Mouse (Mus musculus) kidney, postnatal 0 days (tissue): ENCODE results near the gene Ints1. TPM values are rescaled to one million over a fixed set of nuclear protein-coding genes. Genes with fewer than 3 reads are reported as not detected.
A peak's percentile ranks its signal among the peaks of the same experiment; 100 is the strongest.

Experiments
- ATAC-seq: fragments of 200-750 bp; cut with Nextera tagmentation; replicated peaks from 2 replicates; pipeline ENCODE4 v1.8.0; 2017; ENCODE audit warnings: low read depth, moderate number of reproducible peaks, moderate TSS enrichment, moderate library complexity; ENCODE audit not compliant: low FRiP score
- DNase-seq: peaks from one replicate; pipeline ENCODE4 v3.0.0-alpha.2; 2016; ENCODE audit warnings: low spot score
- H3K27ac ChIP-seq: fragments of 300-500 bp; sonication (generic); 2 replicates; pipeline ENCODE4 v1.5.1; 2014; ENCODE audit warnings: mild to moderate bottlenecking
- H3K27me3 ChIP-seq: fragments of 300-500 bp; sonication (generic); 2 replicates; pipeline ENCODE4 v1.6.1; 2014; ENCODE audit warnings: low read length, mixed read lengths; ENCODE audit not compliant: insufficient read depth
- H3K36me3 ChIP-seq: fragments of 300-500 bp; sonication (generic); 2 replicates; pipeline ENCODE4 v1.6.1; 2014; ENCODE audit warnings: low read length, mixed read lengths; ENCODE audit not compliant: insufficient read depth
- H3K4me1 ChIP-seq: fragments of 300-500 bp; sonication (generic); replicated peaks from 2 replicates; pipeline ENCODE4 v1.6.1; 2014; ENCODE audit warnings: antibody characterized with exemption, low read length, mixed read lengths; ENCODE audit not compliant: insufficient read depth
- H3K4me2 ChIP-seq: fragments of 300-500 bp; sonication (generic); 2 replicates; pipeline ENCODE4 v1.6.1; 2014; ENCODE audit warnings: mild to moderate bottlenecking, low read length, moderate library complexity, mixed read lengths
- H3K4me3 ChIP-seq: fragments of 300-500 bp; sonication (generic); replicated peaks from 2 replicates; pipeline ENCODE4 v1.5.1; 2014; ENCODE audit warnings: low read depth, low read length
- H3K9ac ChIP-seq: fragments of 300-500 bp; sonication (generic); 2 replicates; pipeline ENCODE4 v1.6.1; 2014; ENCODE audit warnings: low read depth, low read length
- H3K9me3 ChIP-seq: fragments of 300-500 bp; sonication (generic); replicated peaks from 2 replicates; pipeline ENCODE4 v1.6.1; 2016; ENCODE audit warnings: low read length, inconsistent platforms, mixed read lengths
- CTCF ChIP-seq: IDR thresholded peaks from 2 replicates; pipeline ENCODE4 v1.5.1; 2016; ENCODE audit warnings: antibody characterized with exemption, low read depth, mild to moderate bottlenecking, moderate library complexity
- WGBS: fragments of 180-500 bp; shearing (Covaris S2); extraction: QIAGEN DNeasy Blood & Tissue Kit; methylation state at CpG from one replicate; pipeline ENCODE4 v1.1.7; 2014; 5-methylcytosine and 5-hydroxymethylcytosine counted together
- polyA plus RNA-seq: library from polyadenylated mRNA; unstranded; fragments of >200 nt; fragmentation: Nextera tagmentation; extraction: Ambion mirVana; gene quantifications from 2 replicates; pipeline ENCODE4 v1.2.1, GENCODE M21; 2015

The Ints1 gene
- polyA plus RNA-seq, 1 experiment from 2014 or later: 17.9 TPM

DNA sequence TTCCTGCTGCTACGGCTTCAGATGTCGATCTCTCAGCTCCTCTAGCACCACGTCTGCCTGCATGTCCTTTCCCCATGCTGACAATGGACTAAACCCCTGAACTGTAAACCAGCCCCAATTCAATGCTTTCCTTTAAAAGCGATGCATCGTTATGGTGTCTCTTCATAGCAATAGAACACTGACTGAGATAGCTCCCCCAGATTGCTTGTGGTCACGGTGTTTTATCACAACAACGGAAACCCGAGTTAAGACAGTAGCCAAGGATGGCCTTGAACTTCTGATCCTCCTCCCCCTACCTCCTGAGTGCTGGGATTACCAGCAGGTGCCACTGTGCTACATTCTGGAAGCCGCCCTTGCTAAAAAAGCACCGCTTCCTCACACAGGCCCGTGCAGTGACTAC lies 48.2 kb downstream of the Ints1 start:
- 80% methylated on average over 11 of the region's 11 CpGs for WGBS
- peaks cover 28% of the 10 kb centered on the region for H3K4me1 ChIP-seq
- no peak for ATAC-seq

DNA sequence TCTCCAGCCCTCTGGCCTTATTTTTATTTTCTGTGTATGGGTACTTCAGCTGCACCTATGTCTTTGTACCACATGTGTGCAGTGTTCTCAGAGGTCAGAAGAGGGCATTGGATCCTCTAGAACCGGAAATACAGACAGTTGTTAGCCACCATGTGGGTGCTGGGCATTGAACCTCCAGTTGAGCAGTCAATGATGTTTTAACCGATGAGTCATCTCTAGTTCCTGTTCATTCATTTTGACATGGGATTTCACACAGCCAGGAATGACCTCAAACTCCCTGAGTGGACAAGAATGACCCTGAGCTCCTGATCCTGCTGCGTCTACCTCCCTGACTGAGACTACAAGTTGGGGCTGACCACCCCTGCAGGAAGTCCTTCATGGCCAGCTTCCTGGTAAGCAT lies 49.3 kb downstream of the Ints1 start:
- H3K4me3 ChIP-seq: no peak overlapping the region
- H3K4me1 ChIP-seq: peaks cover 25% of the 10 kb centered on the region
- H3K27ac ChIP-seq: no peak overlapping the region
- WGBS: 76% methylated on average over 3 of the region's 3 CpGs
- ATAC-seq: no peak
- TF ChIP-seq CTCF: no peak
- no peak overlapping the region for H3K4me2 ChIP-seq
- H3K9ac ChIP-seq: no peak overlapping the region
- no peaks in the 10 kb centered on the region for H3K36me3 ChIP-seq
- no peak for DNase-seq
- H3K27me3 ChIP-seq: no peaks in the 10 kb centered on the region
- H3K9me3 ChIP-seq: no peaks in the 10 kb centered on the region

More for the DNA sequence above, 48.2 kb downstream of the Ints1 start:
- no peaks in the 10 kb centered on the region for H3K36me3 ChIP-seq
- DNase-seq: no peak
- no peaks in the 10 kb centered on the region for H3K9me3 ChIP-seq
- H3K4me3 ChIP-seq: no peak overlapping the region
- H3K4me2 ChIP-seq: no peak overlapping the region
- no peaks in the 10 kb centered on the region for H3K27me3 ChIP-seq
- no peak overlapping the region for H3K9ac ChIP-seq
- no peak overlapping the region for H3K27ac ChIP-seq
- TF ChIP-seq CTCF: no peak

DNA sequence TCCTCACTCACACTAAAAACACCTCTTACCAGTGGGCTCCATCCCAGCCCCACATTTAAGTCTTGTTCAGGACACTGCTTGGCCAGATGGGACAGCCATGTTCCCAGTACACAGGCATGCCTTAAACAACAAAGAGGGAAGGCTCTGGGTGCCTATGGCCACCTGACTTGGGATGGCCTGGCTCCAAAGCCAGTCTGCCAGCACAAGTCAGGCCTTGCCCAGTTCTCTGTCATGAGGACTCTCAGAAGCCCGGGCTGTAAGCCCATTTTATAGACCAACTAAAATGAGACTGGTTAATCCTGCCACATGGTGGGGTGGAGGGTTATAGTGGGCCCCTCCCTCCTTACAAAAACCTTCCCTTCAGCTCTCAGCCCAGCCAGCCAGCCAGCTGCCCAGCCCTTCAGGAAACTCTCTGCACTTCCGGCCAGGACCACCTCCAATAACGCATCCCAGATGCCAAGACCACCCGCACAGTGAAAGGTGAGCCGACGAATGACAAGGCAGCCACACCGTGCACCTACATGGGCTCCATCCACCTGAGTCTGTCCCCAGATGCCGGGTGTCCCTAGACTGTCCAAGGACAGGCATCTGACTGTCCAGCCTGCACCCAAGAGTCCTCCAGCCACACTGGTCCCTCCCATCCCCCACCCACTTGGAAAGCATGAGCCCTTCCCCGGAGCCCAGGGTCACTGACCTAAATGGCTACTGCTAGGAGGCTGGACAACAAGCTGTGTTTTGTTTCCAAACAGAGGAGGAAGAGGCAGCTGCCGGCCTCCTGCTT lies 50.9 kb downstream of the Ints1 start:
- Histone ChIP-seq H3K27me3 (no peaks in the 10 kb centered on the region), H3K4me2 (peak overlapping the region; percentile 13; the same call in 1 of the 2 replicates), H3K4me3 (no peak overlapping the region), H3K4me1 (peaks cover 17% of the 10 kb centered on the region), H3K36me3 (no peaks in the 10 kb centered on the region), H3K27ac (no peak overlapping the region), H3K9ac (0 out of 2 replicates have a peak overlapping the region, but pooled peaks have one; percentile 18), H3K9me3 (no peaks in the 10 kb centered on the region)
- DNase-seq: peak; percentile 53
- TF ChIP-seq CTCF: no peak
- WGBS: 23% methylated on average over 10 of the region's 10 CpGs
- peak; percentile 44; the same call in 1 of the 2 replicates for ATAC-seq

DNA sequence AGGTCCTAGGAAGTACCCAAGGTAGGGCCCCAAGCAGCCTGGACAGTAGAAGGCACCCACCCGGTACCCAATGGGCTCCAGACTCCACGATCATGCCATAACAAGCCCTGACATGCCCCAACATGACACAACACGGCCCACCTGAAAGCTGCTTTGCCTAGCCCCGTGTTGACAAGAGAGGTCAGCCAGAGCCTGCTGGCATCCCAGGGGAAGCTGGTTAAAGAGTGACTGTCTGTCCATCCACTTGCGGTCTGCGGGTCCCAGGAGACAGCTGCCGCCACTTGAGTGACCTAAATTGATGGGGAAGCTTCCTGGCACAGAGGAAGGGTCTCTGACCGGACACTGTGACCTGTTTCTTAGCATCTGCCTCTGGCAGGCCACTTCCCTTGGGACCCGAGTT lies 52.4 kb downstream of the Ints1 start:
- Histone ChIP-seq H3K9me3 (no peaks in the 10 kb centered on the region), H3K9ac (no peak overlapping the region), H3K4me2 (no peak overlapping the region), H3K36me3 (no peaks in the 10 kb centered on the region), H3K4me1 (peaks cover 17% of the 10 kb centered on the region), H3K27me3 (no peaks in the 10 kb centered on the region), H3K4me3 (no peak overlapping the region), H3K27ac (no peak overlapping the region)
- no peak for DNase-seq
- TF ChIP-seq CTCF: no peak
- no peak for ATAC-seq
- 63% methylated on average over 9 of the region's 9 CpGs for WGBS

GRCm38 (mm10) chr5:139722709-139723108 lies 52.8 kb downstream of the Ints1 start:
- WGBS: 68% methylated on average over 6 of the region's 6 CpGs
- no peaks in the 10 kb centered on the region for H3K27me3 ChIP-seq

DNA sequence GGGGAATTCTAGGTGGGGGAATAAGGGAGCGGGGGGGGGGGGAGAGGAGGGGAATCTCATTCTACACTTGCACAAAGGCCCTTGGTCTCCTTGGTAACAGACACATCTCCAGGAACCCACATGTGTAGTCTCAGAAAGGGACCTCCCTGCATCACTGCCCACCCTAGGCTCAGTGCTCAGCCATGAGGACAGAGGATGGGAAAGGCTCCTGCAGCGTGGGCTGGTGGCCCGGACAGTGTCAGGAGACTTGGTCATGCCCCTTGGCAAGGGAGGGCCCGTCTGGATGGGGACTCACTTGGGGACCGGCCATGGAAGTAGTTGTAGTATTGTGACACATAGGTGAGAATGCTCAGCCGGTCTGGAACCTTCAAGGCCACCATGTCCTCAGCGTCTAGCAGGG lies 56.5 kb downstream of the Ints1 start:
- 0 out of 2 replicates have a peak, but pooled peaks cover 3% of the 10 kb centered on the region for H3K4me1 ChIP-seq
- H3K9me3 ChIP-seq: no peaks in the 10 kb centered on the region
- no peaks in the 10 kb centered on the region for H3K27me3 ChIP-seq
- no peak overlapping the region for H3K9ac ChIP-seq
- 69% methylated on average over 7 of the region's 7 CpGs for WGBS
- DNase-seq (no peak), ATAC-seq (no peak)
- H3K4me3 ChIP-seq: no peak overlapping the region
- TF ChIP-seq CTCF: no peak
- H3K4me2 ChIP-seq: no peak overlapping the region
- no peaks in the 10 kb centered on the region for H3K36me3 ChIP-seq
- no peak overlapping the region for H3K27ac ChIP-seq

More at GRCm38 (mm10) chr5:139722709-139723108, 52.8 kb downstream of the Ints1 start:
- H3K36me3 ChIP-seq: no peaks in the 10 kb centered on the region
- no peak overlapping the region for H3K4me3 ChIP-seq
- no peak overlapping the region for H3K27ac ChIP-seq
- H3K9me3 ChIP-seq: no peaks in the 10 kb centered on the region
- peaks cover 17% of the 10 kb centered on the region for H3K4me1 ChIP-seq
- no peak for DNase-seq
- H3K4me2 ChIP-seq: no peak overlapping the region
- H3K9ac ChIP-seq: no peak overlapping the region
- peak; percentile 37; the same call in 1 of the 2 replicates for TF ChIP-seq CTCF
- ATAC-seq: no peak
